Mouse (Mus musculus) myocyte (in vitro differentiated cells): ENCODE measurements around the gene Frmd4a. TPM values are rescaled to one million over a fixed set of nuclear protein-coding genes. Genes with fewer than 3 reads are reported as not detected.

Experiments
- H3K27me3 ChIP-seq: one replicate; pipeline ENCODE4 v1.6.1; 2011; ENCODE audit not compliant: control insufficient read depth, insufficient read depth, insufficient read length
- H3K36me3 ChIP-seq: one replicate; pipeline ENCODE4 v1.6.1; 2011; ENCODE audit not compliant: control insufficient read depth, insufficient read depth
- H3K4me2 ChIP-seq: one replicate; pipeline ENCODE4 v1.6.1; 2011; ENCODE audit warnings: low read depth, control low read depth
- H3K4me3 ChIP-seq: one replicate; pipeline ENCODE4 v1.5.1; 2011; ENCODE audit warnings: mild to moderate bottlenecking, control low read depth, moderate library complexity
- H3K79me2 ChIP-seq: one replicate; pipeline ENCODE4 v1.6.1; 2011; ENCODE audit not compliant: control insufficient read depth, insufficient read depth
- H3ac ChIP-seq: one replicate; pipeline ENCODE4 v1.6.1; 2011; ENCODE audit not compliant: control insufficient read depth, insufficient read length
- CEBPB ChIP-seq: IDR thresholded peaks from 2 replicates; pipeline ENCODE4 v1.6.1; 2011; ENCODE audit warnings: mild to moderate bottlenecking, moderate library complexity; ENCODE audit not compliant: poor library complexity, insufficient read depth, severe bottlenecking
- E2F4 ChIP-seq: IDR thresholded peaks from one replicate; pipeline ENCODE4 v1.6.1; 2011; ENCODE audit warnings: mild to moderate bottlenecking, control low read depth, moderate library complexity; ENCODE audit not compliant: insufficient read depth
- MAX ChIP-seq: IDR thresholded peaks from one replicate; pipeline ENCODE4 v1.6.1; 2011; ENCODE audit warnings: low read depth, mild to moderate bottlenecking, control low read depth
- MYOD1 ChIP-seq, 3 experiments: IDR thresholded peaks; one replicate each; pipeline ENCODE4 v1.6.1; 2011; ENCODE audit warnings: control low read depth in 2 of 3, low read depth in 2 of 3, mild to moderate bottlenecking in 2 of 3, moderate library complexity in 1 of 3; ENCODE audit not compliant: insufficient read length in 2 of 3, control insufficient read depth in 1 of 3
- MYOG ChIP-seq, 3 experiments: IDR thresholded peaks; one replicate each; pipeline ENCODE4 v1.6.1; 2011; ENCODE audit warnings: control low read depth in 2 of 3, low read depth in 2 of 3, mild to moderate bottlenecking in 2 of 3; ENCODE audit not compliant: insufficient read length in 2 of 3, control insufficient read depth in 1 of 3, insufficient read depth in 1 of 3
- POLR2A ChIP-seq: IDR thresholded peaks from one replicate; pipeline ENCODE4 v1.6.1; 2011; ENCODE audit warnings: low read depth, mild to moderate bottlenecking, control low read depth, moderate library complexity; ENCODE audit not compliant: insufficient read length
- POLR2AphosphoS2 ChIP-seq: IDR thresholded peaks from one replicate; pipeline ENCODE4 v1.6.1; 2011; ENCODE audit warnings: low read depth, control low read depth; ENCODE audit not compliant: insufficient read length
- REST ChIP-seq: IDR thresholded peaks from one replicate; pipeline ENCODE4 v1.6.1; 2011; ENCODE audit warnings: mild to moderate bottlenecking, control low read depth, moderate library complexity; ENCODE audit not compliant: insufficient read depth, insufficient read length
- SRF ChIP-seq: IDR thresholded peaks from one replicate; pipeline ENCODE4 v1.6.1; 2011; ENCODE audit warnings: low read depth; ENCODE audit not compliant: control insufficient read depth, insufficient read length
- TCF12 ChIP-seq: IDR thresholded peaks from one replicate; pipeline ENCODE4 v1.6.1; 2011; ENCODE audit warnings: mild to moderate bottlenecking, control low read depth; ENCODE audit not compliant: poor library complexity, insufficient read depth, severe bottlenecking
- TCF3 ChIP-seq: IDR thresholded peaks from one replicate; pipeline ENCODE4 v1.6.1; 2011; ENCODE audit warnings: low read depth, control low read depth; ENCODE audit not compliant: insufficient read length
- USF1 ChIP-seq: IDR thresholded peaks from one replicate; pipeline ENCODE4 v1.6.1; 2011; ENCODE audit warnings: low read depth, mild to moderate bottlenecking, control low read depth, moderate library complexity
- polyA plus RNA-seq: library from polyadenylated mRNA; unstranded; fragments of >200 nt; fragmentation: generic; extraction: Trizol; gene quantifications from one replicate; pipeline ENCODE4 v1.2.1, GENCODE M21; 2012; ENCODE audit warnings: missing spikeins

Gene Frmd4a
- polyA plus RNA-seq, 1 experiment: 24.7 TPM

- Histone ChIP-seq H3ac (no peak overlapping the region), H3K27me3 (peaks cover 11% of the 10 kb centered on the region)
- no peak for TF ChIP-seq MYOD1 (IDR thresholded peaks at IDR 0.05; ENCODE audit: control insufficient read depth in 1 of 3, insufficient read length in 2 of 3, low read depth in 2 of 3)
- TF ChIP-seq MAX: no peak
- TF ChIP-seq TCF12: no peak
- no peak for TF ChIP-seq REST
- no peak for TF ChIP-seq POLR2AphosphoS2
- TF ChIP-seq POLR2A: no peak
- TF ChIP-seq SRF: no peak
- no peak for TF ChIP-seq TCF3
- TF ChIP-seq MYOG (IDR thresholded peaks at IDR 0.05; ENCODE audit: control insufficient read depth in 1 of 3, insufficient read depth in 1 of 3, insufficient read length in 2 of 3, low read depth in 2 of 3): no peak
- TF ChIP-seq CEBPB: no peak
- no peak for TF ChIP-seq E2F4
Measured at GRCm38 (mm10) chr2:4237686-4238085, 220.2 kb downstream of the Frmd4a start.

GRCm38 (mm10) chr2:4249723-4250122 lies 232.2 kb downstream of the Frmd4a start:
- Histone ChIP-seq H3K27me3 (peaks cover 23% of the 10 kb centered on the region), H3K4me2 (no peak overlapping the region), H3ac (no peak overlapping the region), H3K4me3 (no peak overlapping the region), H3K79me2 (no peaks in the 10 kb centered on the region), H3K36me3 (no peaks in the 10 kb centered on the region)
- TF ChIP-seq POLR2AphosphoS2 (no peak), CEBPB (no peak), E2F4 (no peak), TCF3 (no peak), POLR2A (no peak), MAX (no peak), SRF (no peak), USF1 (no peak), MYOG (IDR thresholded peaks at IDR 0.05; ENCODE audit: control insufficient read depth in 1 of 3, insufficient read depth in 1 of 3, insufficient read length in 2 of 3, low read depth in 2 of 3) (no peak), MYOD1 (IDR thresholded peaks at IDR 0.05; ENCODE audit: control insufficient read depth in 1 of 3, insufficient read length in 2 of 3, low read depth in 2 of 3) (no peak), REST (no peak), TCF12 (no peak)

More at GRCm38 (mm10) chr2:4237686-4238085, 220.2 kb downstream of the Frmd4a start:
- Histone ChIP-seq H3K4me3 (no peak overlapping the region), H3K4me2 (no peak overlapping the region), H3K79me2 (no peaks in the 10 kb centered on the region), H3K36me3 (no peaks in the 10 kb centered on the region)

- Histone ChIP-seq H3K4me2 (peak overlapping the region; percentile 35), H3K79me2 (no peaks in the 10 kb centered on the region), H3K4me3 (no peak overlapping the region), H3ac (no peak overlapping the region), H3K27me3 (peaks cover 19% of the 10 kb centered on the region), H3K36me3 (no peaks in the 10 kb centered on the region)
- TF ChIP-seq MYOG (IDR thresholded peaks at IDR 0.05; ENCODE audit: control insufficient read depth in 1 of 3, insufficient read depth in 1 of 3, insufficient read length in 2 of 3, low read depth in 2 of 3) (no peak), SRF (no peak), MAX (no peak), POLR2A (no peak), E2F4 (no peak), MYOD1 (IDR thresholded peaks at IDR 0.05; ENCODE audit: control insufficient read depth in 1 of 3, insufficient read length in 2 of 3, low read depth in 2 of 3) (no peak), TCF3 (no peak), USF1 (no peak), CEBPB (no peak)
Measured at GRCm38 (mm10) chr2:4252541-4253291, 235.2 kb downstream of the Frmd4a start.

GRCm38 (mm10) chr2:4253348-4253747 lies 235.8 kb downstream of the Frmd4a start:
- H3K4me2 ChIP-seq: peak overlapping the region; percentile 35
- H3K36me3 ChIP-seq: no peaks in the 10 kb centered on the region
- TF ChIP-seq TCF12 (no peak), REST (no peak), MAX (no peak), MYOD1 (IDR thresholded peaks at IDR 0.05; ENCODE audit: control insufficient read depth in 1 of 3, insufficient read length in 2 of 3, low read depth in 2 of 3) (no peak), MYOG (IDR thresholded peaks at IDR 0.05; ENCODE audit: control insufficient read depth in 1 of 3, insufficient read depth in 1 of 3, insufficient read length in 2 of 3, low read depth in 2 of 3) (no peak), POLR2A (no peak), POLR2AphosphoS2 (no peak), SRF (no peak)
- H3ac ChIP-seq: no peak overlapping the region
- no peaks in the 10 kb centered on the region for H3K79me2 ChIP-seq
- H3K4me3 ChIP-seq: no peak overlapping the region
- peaks cover 15% of the 10 kb centered on the region for H3K27me3 ChIP-seq
